Mouse (Mus musculus) small intestine, adult 2 months (tissue): Measurements from ENCODE around the gene Fgf18. TPM values are rescaled to one million over a fixed set of nuclear protein-coding genes. Genes with fewer than 3 reads are reported as not detected.

Source experiments
- H3K27ac ChIP-seq: fragments of 200-500 bp; 2 replicates; pipeline ENCODE4 v1.5.1; 2012; ENCODE audit warnings: low read depth, low read length, control low read depth, inconsistent platforms; ENCODE audit not compliant: insufficient read depth
- H3K27me3 ChIP-seq: fragments of 200-500 bp; 2 replicates; pipeline ENCODE4 v1.6.1; 2012; ENCODE audit warnings: mild to moderate bottlenecking, moderate library complexity, low read length, inconsistent platforms; ENCODE audit not compliant: control insufficient read depth, insufficient read depth
- H3K36me3 ChIP-seq: fragments of 200-500 bp; 2 replicates; pipeline ENCODE4 v1.6.1; 2012; ENCODE audit warnings: mild to moderate bottlenecking, low read length, control low read depth, inconsistent platforms; ENCODE audit not compliant: control insufficient read depth, insufficient read depth
- H3K4me1 ChIP-seq: fragments of 200-500 bp; 2 replicates; pipeline ENCODE4 v1.6.1; 2012; ENCODE audit warnings: low read length, inconsistent platforms, mixed read lengths; ENCODE audit not compliant: control insufficient read depth, insufficient read depth, insufficient read length
- H3K4me3 ChIP-seq: fragments of 200-500 bp; 2 replicates; pipeline ENCODE4 v1.5.1; 2012; ENCODE audit warnings: low read depth, mild to moderate bottlenecking, control low read depth, inconsistent platforms, low read length, moderate library complexity
- CTCF ChIP-seq: fragments of 200-500 bp; IDR thresholded peaks from 2 replicates; pipeline ENCODE4 v1.5.1; 2012; ENCODE audit warnings: low read depth, mild to moderate bottlenecking, control low read depth, inconsistent platforms, low read length, moderate library complexity, mixed read lengths; ENCODE audit not compliant: insufficient replicate concordance, insufficient read length; ENCODE audit errors: extremely low read depth
- POLR2A ChIP-seq: fragments of 200-500 bp; IDR thresholded peaks from 2 replicates; pipeline ENCODE4 v1.6.1; 2012; ENCODE audit warnings: low read depth, mild to moderate bottlenecking, control low read depth, inconsistent platforms, low read length, moderate library complexity
- WGBS: fragments of 180-500 bp; shearing (Covaris S2); methylation state at CpG from one replicate; pipeline ENCODE4 v1.1.7; 2018; 5-methylcytosine and 5-hydroxymethylcytosine counted together
- polyA plus RNA-seq: library from polyadenylated mRNA; depleted of rRNA; stranded (reverse); fragments of >200 nt; gene quantifications from 2 replicates; pipeline ENCODE4 v1.2.3, GENCODE M21; 2012; rRNA removed

Fgf18 gene
- polyA plus RNA-seq, 1 experiment: not detected

- 73% methylated on average over 6 of the region's 6 CpGs for WGBS
- Histone ChIP-seq H3K36me3 (no peaks in the 10 kb centered on the region), H3K27ac (no peak overlapping the region), H3K27me3 (no peaks in the 10 kb centered on the region), H3K4me3 (no peak overlapping the region), H3K4me1 (no peaks in the 10 kb centered on the region)
- TF ChIP-seq CTCF (no peak), POLR2A (no peak)
These were observed 76.7 kb downstream of the Fgf18 start for GRCm38 (mm10) chr11:33070520-33070919.

Other genes with a start within 250 kb of the Fgf18 start
- 7.1 and 18.2 TPM in 2 replicates for gene Npm1, start 15.8 kb upstream of the Fgf18 start, polyA plus RNA-seq
- 0.05 TPM in 1 of 2 replicates, not detected in the other for gene Tlx3, start 56.2 kb upstream of the Fgf18 start, polyA plus RNA-seq
- gene Gm12117, start 129.3 kb upstream of the Fgf18 start, polyA plus RNA-seq: 0.10 TPM in 1 of 2 replicates, not detected in the other